Mouse (Mus musculus): ENCODE results near the gene Dnah1.

DNA sequence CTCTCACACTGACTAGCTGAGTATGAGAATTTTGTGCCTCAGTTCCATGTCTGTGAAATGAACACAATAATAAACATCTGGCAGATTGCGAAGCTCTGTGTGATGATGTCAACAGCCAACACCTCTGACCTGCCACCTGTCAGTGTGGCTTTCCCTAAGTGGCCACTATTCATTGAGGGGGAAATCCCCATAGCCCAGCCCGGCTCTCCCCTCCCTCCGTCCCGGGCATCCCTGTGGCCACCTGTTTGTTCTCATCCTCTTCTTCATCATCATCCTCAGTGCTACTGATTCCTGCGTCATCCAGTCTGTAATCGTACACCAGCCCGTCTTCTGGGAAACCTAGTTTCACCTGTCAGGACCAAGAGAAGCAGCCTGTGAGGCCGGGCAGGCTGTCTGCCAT lies 38.0 kb downstream of the Dnah1 start:
- no peak for TF ChIP-seq CTCF (IDR thresholded peaks at IDR 0.05)
- TF ChIP-seq EP300 (IDR thresholded peaks at IDR 0.05): no peak

Measured in lung, postnatal 0 days (tissue).